Mouse (Mus musculus) CH12.LX (cell line): ENCODE measurements around the gene Vipr2.

Experiments used
- BHLHE40 ChIP-seq: IDR thresholded peaks from 2 replicates; pipeline ENCODE4 v1.6.1; 2011; ENCODE audit warnings: mild to moderate bottlenecking, low read depth, low read length, improper control_type of control experiment
- CTCF ChIP-seq, 2 experiments: IDR thresholded peaks in 1 of 2; conservative IDR thresholded peaks in 1 of 2; 2 replicates each; pipeline ENCODE4 v1.5.1; 2011 to 2012; ENCODE audit warnings: low read depth in 2 of 2, low read length in 2 of 2, improper control_type of control experiment in 1 of 2, inconsistent platforms in 1 of 2, mild to moderate bottlenecking in 1 of 2, moderate library complexity in 1 of 2
- MAFK ChIP-seq: IDR thresholded peaks from 2 replicates; pipeline ENCODE4 v1.6.1; 2011; ENCODE audit warnings: low read length, improper control_type of control experiment; ENCODE audit not compliant: insufficient replicate concordance
- MAZ ChIP-seq: IDR thresholded peaks from 2 replicates; pipeline ENCODE4 v1.6.1; 2012; ENCODE audit warnings: low read depth, mild to moderate bottlenecking, inconsistent platforms, low read length, improper control_type of control experiment, moderate library complexity
- NRF1 ChIP-seq: IDR thresholded peaks from 2 replicates; pipeline ENCODE4 v1.6.1; 2014; ENCODE audit warnings: low read depth, mild to moderate bottlenecking, inconsistent platforms, low read length, improper control_type of control experiment, moderate library complexity
- POLR2A ChIP-seq: IDR thresholded peaks from 2 replicates; pipeline ENCODE4 v1.6.1; 2011; ENCODE audit warnings: low read depth, mild to moderate bottlenecking, improper control_type of control experiment, low read length
- POLR2AphosphoS2 ChIP-seq: IDR thresholded peaks from 2 replicates; pipeline ENCODE4 v1.6.1; 2011; ENCODE audit warnings: low read depth, low read length, improper control_type of control experiment
- TCF12 ChIP-seq: IDR thresholded peaks from 2 replicates; pipeline ENCODE4 v1.6.1; 2014; ENCODE audit warnings: low read depth, mild to moderate bottlenecking, inconsistent platforms, low read length, improper control_type of control experiment

DNA sequence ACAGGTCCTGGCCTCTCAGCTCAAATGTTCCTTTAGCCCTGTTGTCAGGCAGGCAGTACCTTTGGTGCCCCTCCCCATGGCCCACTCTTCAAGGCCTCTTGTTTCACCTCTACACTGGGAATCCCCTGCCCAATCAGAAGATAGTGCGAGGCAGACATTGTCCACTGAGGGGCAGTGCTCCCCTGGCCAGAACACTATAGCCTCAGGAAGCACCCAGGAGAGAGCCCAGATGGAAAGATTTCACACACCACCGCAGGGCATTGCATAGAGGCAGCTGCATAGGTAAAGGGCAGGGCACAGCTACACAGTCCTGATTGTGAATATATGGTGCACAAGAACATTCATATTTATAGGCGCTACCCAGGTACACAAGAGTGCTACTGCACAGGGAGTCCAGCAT, 6.5 kb upstream of the Vipr2 start:
- TF ChIP-seq BHLHE40 (no peak), CTCF (conservative IDR thresholded peaks at IDR 0.05 in 1 of 2, IDR thresholded peaks at IDR 0.05 in 1 of 2; ENCODE audit: low read depth in 2 of 2, low read length in 2 of 2) (peak in 1 of 2 experiments; percentile 76; a peak in 2 of 4 replicates), MAFK (no peak), TCF12 (no peak), POLR2AphosphoS2 (no peak), MAZ (no peak), POLR2A (no peak), NRF1 (no peak)
